Mouse (Mus musculus) brain, adult 10 weeks (tissue): ENCODE measurements around the gene Kctd6. TPM values are rescaled to one million over a fixed set of nuclear protein-coding genes. Genes with fewer than 3 reads are reported as not detected.

Source experiments
- polyA plus RNA-seq: library from polyadenylated mRNA; stranded (reverse); fragments of 350-450 nt; fragmentation: Illumina TruSeq; extraction: RNeasy Lipid Tissue Mini Kit (QIAGEN cat#74804); gene quantifications from one replicate; pipeline ENCODE4 v1.2.3, GENCODE M21; 2015; ENCODE audit warnings: low read depth, low replicate concordance

Gene Kctd6
- polyA plus RNA-seq, result 41.3 TPM

GRCm38 (mm10) chr14:8213803-8214224, at the start of gene Kctd6:
Kctd6 (plus strand) TSS chr14:8214140.

GRCm38 (mm10) chr14:8172507-8173410, 41.2 kb upstream of the Kctd6 start, which contains the start of gene Pdhb:
Pdhb (minus strand) TSS chr14:8173025.

DNA sequence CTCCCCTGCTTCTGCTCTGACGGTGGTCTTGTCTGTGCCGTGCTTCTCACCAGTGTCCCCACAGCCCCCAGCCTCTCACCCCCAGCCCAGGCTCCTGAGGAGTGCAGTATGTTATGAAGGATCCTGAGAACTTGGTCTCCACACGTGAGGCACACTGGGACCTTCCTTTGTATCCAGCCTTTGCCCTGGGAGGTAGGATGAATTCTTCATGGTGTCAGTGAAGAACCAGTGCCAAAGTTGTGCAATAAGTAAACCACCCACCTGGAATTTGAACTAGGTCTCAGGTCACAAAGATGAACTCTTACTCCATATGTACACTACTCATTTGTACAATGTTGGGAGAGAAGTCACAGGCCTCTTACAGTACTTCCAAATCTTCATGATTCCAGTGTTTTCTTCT, 45.2 kb downstream of the Kctd6 start, which contains the start of gene Acox2:
Acox2 (minus strand) TSS at position 188 of the 400 bp plus-strand sequence.

Other genes with a start within 250 kb of the Kctd6 start
- gene Dnase1l3, start 219.6 kb upstream of the Kctd6 start, polyA plus RNA-seq, result not detected
- 66.1 TPM for gene Abhd6, start 211.2 kb upstream of the Kctd6 start, polyA plus RNA-seq
- gene Rpp14, start 133.8 kb upstream of the Kctd6 start, polyA plus RNA-seq, result 46.3 TPM
- 31.4 TPM for gene Pxk, start 115.9 kb upstream of the Kctd6 start, polyA plus RNA-seq
- gene Pdhb, start 41.1 kb upstream of the Kctd6 start, polyA plus RNA-seq, result 222 TPM
- 0.15 TPM for gene Acox2, start 45.2 kb downstream of the Kctd6 start, polyA plus RNA-seq
- 410 TPM for gene Fam107a, start 103.9 kb downstream of the Kctd6 start, polyA plus RNA-seq
- gene Oit1, start 164.6 kb downstream of the Kctd6 start, polyA plus RNA-seq, result not detected